Mouse (Mus musculus): Measurements from ENCODE around the gene Ankrd55. TPM values are rescaled to one million over a fixed set of nuclear protein-coding genes. Genes with fewer than 3 reads are reported as not detected.

Gene Ankrd55
- polyA plus RNA-seq, 1 experiment = 3.0 TPM

DNA sequence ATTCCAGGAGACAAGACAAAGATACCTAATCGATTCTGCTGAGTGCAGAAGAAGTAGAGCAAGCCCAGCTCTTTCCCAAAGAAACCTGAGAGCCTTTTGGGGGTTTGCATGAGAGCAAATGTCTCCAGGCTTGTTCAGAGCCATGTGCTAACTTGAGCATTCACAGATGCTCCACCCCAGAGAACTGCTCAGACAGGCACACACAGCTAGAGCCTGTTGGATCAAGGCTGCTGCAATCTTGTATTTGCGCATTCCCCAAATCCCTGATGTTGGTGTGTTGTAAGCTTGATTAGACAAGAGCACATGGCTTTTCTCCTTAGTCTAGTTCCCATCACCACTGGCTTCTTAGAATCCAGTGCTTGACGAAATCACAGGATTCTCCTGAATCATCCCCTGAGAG lies 94.7 kb downstream of the Ankrd55 start:
- peaks cover 30% of the 10 kb centered on the region for H3K4me1 ChIP-seq (ENCODE audit: control insufficient read depth, insufficient read depth, low read length)
- H3K4me3 ChIP-seq (ENCODE audit: insufficient read depth, low read length) = no peak overlapping the region
- H3K27ac ChIP-seq (ENCODE audit: insufficient read depth, low read depth, low read length) = no peak overlapping the region
- TF ChIP-seq POLR2A (IDR thresholded peaks at IDR 0.05; ENCODE audit: borderline replicate concordance, low read depth, low read length) (no peak), CTCF (IDR thresholded peaks at IDR 0.05; ENCODE audit: low read depth, low read length) (no peak)

DNA sequence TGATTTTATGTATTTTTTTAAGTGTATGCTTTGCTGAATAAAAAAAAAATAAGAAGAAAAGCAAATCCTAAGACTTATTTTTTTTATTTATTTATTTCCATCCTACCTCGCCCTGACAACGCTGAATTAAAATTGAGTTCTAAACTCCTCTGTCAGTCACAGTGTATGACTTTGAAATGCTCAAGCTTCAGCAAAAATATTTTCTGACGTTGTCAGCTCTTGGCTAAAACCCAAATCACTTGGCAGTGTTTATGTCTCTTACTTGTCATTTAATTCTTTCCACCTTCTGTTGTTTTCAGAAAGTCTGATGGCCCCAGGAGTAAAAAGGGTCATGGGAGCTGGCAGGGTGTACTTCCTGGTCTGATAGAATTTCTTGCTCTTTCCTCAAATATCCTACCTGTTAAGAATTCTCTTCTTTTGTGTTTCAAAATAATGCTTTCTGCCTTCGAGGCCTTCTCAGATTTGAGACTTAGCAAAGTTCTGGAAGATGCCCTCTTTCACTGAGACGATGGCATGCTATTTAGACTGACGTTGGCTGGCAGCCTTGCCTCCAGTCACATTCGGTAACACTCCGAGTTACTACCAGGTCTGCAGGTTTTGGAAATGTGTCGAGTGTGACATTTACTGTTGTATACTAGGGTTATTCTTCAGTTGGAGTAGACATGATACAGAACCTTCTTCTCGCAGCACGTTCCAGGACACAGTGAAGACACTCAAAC lies 95.8 kb downstream of the Ankrd55 start:
- Histone ChIP-seq H3K27ac (ENCODE audit: insufficient read depth, low read depth, low read length) (no peak overlapping the region), H3K4me3 (ENCODE audit: insufficient read depth, low read length) (no peak overlapping the region), H3K4me1 (ENCODE audit: control insufficient read depth, insufficient read depth, low read length) (peaks cover 30% of the 10 kb centered on the region)
- no peak for TF ChIP-seq CTCF (IDR thresholded peaks at IDR 0.05; ENCODE audit: low read depth, low read length)
- TF ChIP-seq POLR2A (IDR thresholded peaks at IDR 0.05; ENCODE audit: borderline replicate concordance, low read depth, low read length) = no peak

DNA sequence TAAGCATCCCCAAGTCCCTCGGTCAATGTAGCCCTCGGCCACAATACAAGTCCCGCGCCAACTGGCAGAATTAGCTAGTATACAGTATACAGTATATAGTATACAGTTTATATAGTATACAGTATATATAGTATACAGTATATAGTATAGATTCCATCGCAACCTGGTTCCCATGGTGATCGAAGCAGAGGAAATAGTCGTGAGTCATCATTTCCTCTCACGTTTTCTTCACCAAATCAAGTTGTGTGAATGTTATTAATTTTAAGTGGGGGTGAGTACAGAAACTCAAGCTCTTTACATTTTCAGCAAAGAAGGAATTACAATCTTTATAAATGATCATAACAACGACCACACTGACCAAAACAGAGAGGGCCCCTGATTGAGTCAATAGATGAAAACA lies 96.8 kb downstream of the Ankrd55 start:
- no peak for TF ChIP-seq CTCF (IDR thresholded peaks at IDR 0.05; ENCODE audit: low read depth, low read length)
- no peak for TF ChIP-seq POLR2A (IDR thresholded peaks at IDR 0.05; ENCODE audit: borderline replicate concordance, low read depth, low read length)
- Histone ChIP-seq H3K4me1 (ENCODE audit: control insufficient read depth, insufficient read depth, low read length) (peaks cover 30% of the 10 kb centered on the region), H3K27ac (ENCODE audit: insufficient read depth, low read depth, low read length) (no peak overlapping the region), H3K4me3 (ENCODE audit: insufficient read depth, low read length) (no peak overlapping the region)

DNA sequence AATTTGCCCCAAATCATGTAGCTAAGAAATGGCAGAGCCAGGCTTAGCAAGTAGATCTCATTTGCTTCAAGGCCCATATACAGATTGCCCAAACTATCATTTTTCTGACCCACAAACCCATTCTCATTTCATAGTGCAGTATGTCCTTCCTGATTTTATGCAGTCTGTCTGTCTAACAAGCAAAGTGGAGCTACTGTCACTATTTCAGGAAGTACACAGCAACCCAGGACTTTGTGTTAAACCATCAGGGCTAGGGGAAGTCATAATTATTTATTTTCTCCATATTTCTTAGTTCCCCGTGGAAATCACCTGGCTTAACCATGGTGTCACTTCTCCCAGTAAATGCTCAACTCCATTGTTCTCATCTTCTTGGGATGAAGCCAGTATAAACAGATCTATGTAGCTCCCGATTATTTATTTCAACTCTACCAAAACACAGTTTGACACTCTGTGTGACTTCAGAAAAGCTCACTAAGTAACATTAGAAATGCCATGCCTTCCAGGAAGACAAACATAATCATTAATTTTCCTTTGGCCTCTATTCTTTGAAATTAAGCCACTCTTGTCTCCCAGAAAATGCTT lies 98.3 kb downstream of the Ankrd55 start:
- TF ChIP-seq CTCF (IDR thresholded peaks at IDR 0.05; ENCODE audit: low read depth, low read length) = no peak
- no peak for TF ChIP-seq POLR2A (IDR thresholded peaks at IDR 0.05; ENCODE audit: borderline replicate concordance, low read depth, low read length)
- Histone ChIP-seq H3K27ac (ENCODE audit: insufficient read depth, low read depth, low read length) (peak overlapping the region; percentile 37), H3K4me3 (ENCODE audit: insufficient read depth, low read length) (no peak overlapping the region), H3K4me1 (ENCODE audit: control insufficient read depth, insufficient read depth, low read length) (peaks cover 30% of the 10 kb centered on the region)

DNA sequence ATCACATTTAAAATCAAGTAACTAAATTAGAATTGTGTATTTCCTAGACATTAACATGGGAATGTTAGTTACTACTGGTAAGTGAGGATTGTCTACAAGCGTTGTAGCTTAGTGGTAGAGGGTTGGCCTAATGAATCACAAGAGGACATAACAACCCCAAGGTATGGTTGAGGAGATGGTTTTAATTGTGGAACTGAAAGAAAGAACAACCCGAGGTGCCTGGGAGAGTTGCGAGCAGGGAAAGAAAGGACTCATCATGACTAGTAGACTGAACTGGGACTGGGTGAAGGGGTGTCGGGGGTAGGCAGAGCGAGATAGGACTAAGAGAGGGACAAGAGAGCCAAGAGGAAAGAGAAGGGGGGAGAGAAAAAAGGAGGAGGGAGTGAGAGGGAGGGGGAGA lies 99.0 kb downstream of the Ankrd55 start:
- Histone ChIP-seq H3K27ac (ENCODE audit: insufficient read depth, low read depth, low read length) (no peak overlapping the region), H3K4me3 (ENCODE audit: insufficient read depth, low read length) (no peak overlapping the region), H3K4me1 (ENCODE audit: control insufficient read depth, insufficient read depth, low read length) (peaks cover 29% of the 10 kb centered on the region)
- TF ChIP-seq POLR2A (IDR thresholded peaks at IDR 0.05; ENCODE audit: borderline replicate concordance, low read depth, low read length) (no peak), CTCF (IDR thresholded peaks at IDR 0.05; ENCODE audit: low read depth, low read length) (no peak)

DNA sequence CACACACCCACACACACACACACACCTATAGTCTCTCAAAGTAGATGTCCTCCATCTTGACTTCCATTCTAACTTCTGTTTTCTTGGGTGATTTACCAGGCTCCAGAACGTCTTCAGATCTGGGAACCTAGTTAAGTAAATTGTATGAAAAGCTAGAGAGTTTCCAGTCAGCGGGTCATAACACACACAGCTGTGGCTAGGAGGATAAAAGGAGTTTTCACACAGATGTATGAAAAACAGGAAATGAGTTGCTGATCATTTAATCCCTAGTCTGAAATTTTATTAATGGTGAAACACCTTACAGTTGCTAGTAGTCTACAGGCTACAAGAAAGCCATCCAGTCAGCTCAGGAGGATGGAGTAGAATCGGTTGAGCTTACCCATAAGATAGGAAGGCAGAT lies 99.9 kb downstream of the Ankrd55 start:
- H3K4me1 ChIP-seq (ENCODE audit: control insufficient read depth, insufficient read depth, low read length) = peaks cover 20% of the 10 kb centered on the region
- H3K4me3 ChIP-seq (ENCODE audit: insufficient read depth, low read length) = no peak overlapping the region
- TF ChIP-seq CTCF (IDR thresholded peaks at IDR 0.05; ENCODE audit: low read depth, low read length) (no peak), POLR2A (IDR thresholded peaks at IDR 0.05; ENCODE audit: borderline replicate concordance, low read depth, low read length) (no peak)
- H3K27ac ChIP-seq (ENCODE audit: insufficient read depth, low read depth, low read length) = no peak overlapping the region

DNA sequence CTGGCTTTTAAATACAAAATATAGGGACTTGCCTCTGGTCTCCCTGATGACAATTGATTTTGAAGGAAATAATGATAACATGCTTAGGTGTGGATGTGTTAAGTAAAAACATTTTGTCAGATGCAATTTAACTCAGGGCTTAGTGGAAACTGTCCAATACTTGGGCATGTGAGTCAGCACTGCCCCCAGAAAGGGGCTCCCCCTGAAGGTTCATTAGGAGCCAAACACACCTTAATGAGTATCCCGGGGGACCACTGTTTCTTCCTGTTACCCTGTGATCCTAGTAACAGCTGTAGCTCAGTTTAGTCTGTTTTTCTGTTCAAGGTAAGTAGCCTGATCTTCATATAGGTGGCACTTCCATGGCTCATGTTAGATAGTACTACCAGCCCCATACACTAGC lies 102.0 kb downstream of the Ankrd55 start:
- no peak for TF ChIP-seq POLR2A (IDR thresholded peaks at IDR 0.05; ENCODE audit: borderline replicate concordance, low read depth, low read length)
- TF ChIP-seq CTCF (IDR thresholded peaks at IDR 0.05; ENCODE audit: low read depth, low read length) = no peak
- Histone ChIP-seq H3K4me1 (ENCODE audit: control insufficient read depth, insufficient read depth, low read length) (peaks cover 28% of the 10 kb centered on the region), H3K27ac (ENCODE audit: insufficient read depth, low read depth, low read length) (no peak overlapping the region), H3K4me3 (ENCODE audit: insufficient read depth, low read length) (no peak overlapping the region)

DNA sequence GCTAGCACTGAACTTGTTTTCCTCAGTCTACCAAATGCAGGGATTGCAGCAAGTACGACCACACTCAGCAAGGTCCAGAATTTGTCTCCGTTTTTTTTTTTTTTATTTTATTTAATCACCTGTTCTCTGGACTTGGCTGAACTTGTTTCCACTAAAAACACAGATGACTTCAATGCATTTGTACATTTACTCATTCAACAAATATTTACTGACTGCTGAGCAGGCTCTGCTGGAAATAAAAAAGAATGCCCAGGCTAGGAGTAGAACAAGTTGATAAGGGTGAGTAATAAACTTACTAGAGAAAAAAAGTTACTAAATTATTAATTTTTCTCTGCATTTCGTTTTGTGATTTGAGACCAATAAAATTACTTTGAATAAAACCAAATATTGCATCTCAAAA lies 103.1 kb downstream of the Ankrd55 start:
- no peak for TF ChIP-seq CTCF (IDR thresholded peaks at IDR 0.05; ENCODE audit: low read depth, low read length)
- TF ChIP-seq POLR2A (IDR thresholded peaks at IDR 0.05; ENCODE audit: borderline replicate concordance, low read depth, low read length) = no peak
- Histone ChIP-seq H3K27ac (ENCODE audit: insufficient read depth, low read depth, low read length) (no peak overlapping the region), H3K4me1 (ENCODE audit: control insufficient read depth, insufficient read depth, low read length) (peaks cover 27% of the 10 kb centered on the region), H3K4me3 (ENCODE audit: insufficient read depth, low read length) (no peak overlapping the region)

DNA sequence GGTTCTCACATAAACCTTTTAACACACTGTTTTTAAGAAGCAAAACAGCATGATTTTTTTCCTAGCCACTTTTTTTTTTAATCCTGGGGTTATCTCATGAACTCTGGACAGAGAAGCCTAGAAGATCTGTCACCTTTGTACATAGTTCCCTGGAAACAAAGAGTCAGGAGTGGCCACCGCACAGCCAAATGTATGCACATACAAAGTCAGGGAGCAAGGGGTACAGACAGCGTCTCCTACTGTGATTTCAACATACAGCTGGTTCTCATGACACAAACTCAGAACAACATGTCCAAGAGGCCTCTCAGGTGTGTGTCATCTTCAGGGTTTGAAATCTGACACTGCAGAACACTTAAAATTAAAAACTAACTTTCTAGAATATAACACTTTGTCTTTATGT lies 105.1 kb downstream of the Ankrd55 start:
- H3K4me1 ChIP-seq (ENCODE audit: control insufficient read depth, insufficient read depth, low read length) = peaks cover 33% of the 10 kb centered on the region
- H3K27ac ChIP-seq (ENCODE audit: insufficient read depth, low read depth, low read length) = no peak overlapping the region
- H3K4me3 ChIP-seq (ENCODE audit: insufficient read depth, low read length) = no peak overlapping the region
- no peak for TF ChIP-seq CTCF (IDR thresholded peaks at IDR 0.05; ENCODE audit: low read depth, low read length)
- no peak for TF ChIP-seq POLR2A (IDR thresholded peaks at IDR 0.05; ENCODE audit: borderline replicate concordance, low read depth, low read length)

DNA sequence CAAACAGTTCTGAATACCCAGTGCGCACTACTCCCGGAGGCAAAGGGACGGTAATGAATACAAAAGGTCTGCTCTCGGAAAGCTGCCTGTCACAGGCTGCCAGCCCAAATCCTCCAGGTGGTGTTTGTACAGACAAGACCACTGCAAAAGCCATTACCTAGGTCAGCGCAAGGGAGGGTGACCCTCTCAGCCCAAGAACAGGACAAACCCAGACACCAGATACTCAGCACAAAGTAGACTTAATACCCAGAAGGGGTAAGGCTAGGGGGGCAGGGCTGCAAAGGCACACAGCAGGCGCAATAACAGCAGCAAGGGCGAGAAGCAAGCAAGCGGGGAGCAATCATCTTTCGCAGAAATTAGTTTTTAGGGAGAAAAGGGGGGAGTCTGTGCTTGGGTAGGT lies 106.0 kb downstream of the Ankrd55 start:
- Histone ChIP-seq H3K4me1 (ENCODE audit: control insufficient read depth, insufficient read depth, low read length) (peaks cover 35% of the 10 kb centered on the region), H3K4me3 (ENCODE audit: insufficient read depth, low read length) (no peak overlapping the region), H3K27ac (ENCODE audit: insufficient read depth, low read depth, low read length) (peak overlapping the region; percentile 79)
- TF ChIP-seq POLR2A (IDR thresholded peaks at IDR 0.05; ENCODE audit: borderline replicate concordance, low read depth, low read length) = no peak
- TF ChIP-seq CTCF (IDR thresholded peaks at IDR 0.05; ENCODE audit: low read depth, low read length) = no peak

Data from bone marrow macrophage, adult 2 months (primary cell).